Mouse (Mus musculus): Measurements from ENCODE around the gene Tec. TPM values are rescaled to one million over a fixed set of nuclear protein-coding genes. Genes with fewer than 3 reads are reported as not detected.

Gene Tec
- polyA plus RNA-seq, 1 experiment from 2014 or later: 7.9 TPM

GRCm38 (mm10) chr5:72816491-72816890 is 51.8 kb downstream of the Tec start:
- Histone ChIP-seq H3K27ac (replicated peaks; ENCODE audit: low read depth, low read length) (no peak overlapping the region), H3K4me2 (ENCODE audit: low read depth, low read length) (no peak overlapping the region), H3K4me3 (ENCODE audit: low read depth, low read length) (no peak overlapping the region), H3K4me1 (ENCODE audit: control insufficient read depth, insufficient read depth, low read length) (peaks cover 8% of the 10 kb centered on the region; the same call in 1 of the 2 replicates), H3K36me3 (ENCODE audit: control insufficient read depth, insufficient read depth, low read length) (no peaks in the 10 kb centered on the region), H3K9me3 (ENCODE audit: control insufficient read depth, low read length) (no peaks in the 10 kb centered on the region), H3K27me3 (replicated peaks; ENCODE audit: control insufficient read depth, insufficient read depth, low read length) (no peaks in the 10 kb centered on the region), H3K9ac (ENCODE audit: low read depth, low read length) (no peak overlapping the region)
- WGBS: 18% methylated on average over 2 of the region's 2 CpGs
- ATAC-seq (ENCODE audit: low read depth): peak; percentile 67; the same call in 1 of the 2 replicates
- DNase-seq (ENCODE audit: low spot score): no peak

GRCm38 (mm10) chr5:72816046-72816445 is 52.2 kb downstream of the Tec start:
- ATAC-seq (ENCODE audit: low read depth) (no peak), DNase-seq (ENCODE audit: low spot score) (no peak)
- no peak overlapping the region for H3K27ac ChIP-seq (replicated peaks; ENCODE audit: low read depth, low read length)
- no peak overlapping the region for H3K4me2 ChIP-seq (ENCODE audit: low read depth, low read length)
- peaks cover 8% of the 10 kb centered on the region; the same call in 1 of the 2 replicates for H3K4me1 ChIP-seq (ENCODE audit: control insufficient read depth, insufficient read depth, low read length)
- H3K9me3 ChIP-seq (ENCODE audit: control insufficient read depth, low read length): no peaks in the 10 kb centered on the region
- WGBS: 77% methylated on average over 1 of the region's 1 CpGs
- H3K27me3 ChIP-seq (replicated peaks; ENCODE audit: control insufficient read depth, insufficient read depth, low read length): no peaks in the 10 kb centered on the region
- no peak overlapping the region for H3K4me3 ChIP-seq (ENCODE audit: low read depth, low read length)
- no peak overlapping the region for H3K9ac ChIP-seq (ENCODE audit: low read depth, low read length)
- no peaks in the 10 kb centered on the region for H3K36me3 ChIP-seq (ENCODE audit: control insufficient read depth, insufficient read depth, low read length)

- DNase-seq (ENCODE audit: low spot score) (no peak), ATAC-seq (ENCODE audit: low read depth) (no peak)
- Histone ChIP-seq H3K27me3 (replicated peaks; ENCODE audit: control insufficient read depth, insufficient read depth, low read length) (no peaks in the 10 kb centered on the region), H3K27ac (replicated peaks; ENCODE audit: low read depth, low read length) (no peak overlapping the region), H3K9me3 (ENCODE audit: control insufficient read depth, low read length) (no peaks in the 10 kb centered on the region), H3K4me1 (ENCODE audit: control insufficient read depth, insufficient read depth, low read length) (peaks cover 8% of the 10 kb centered on the region; the same call in 1 of the 2 replicates), H3K4me3 (ENCODE audit: low read depth, low read length) (no peak overlapping the region), H3K36me3 (ENCODE audit: control insufficient read depth, insufficient read depth, low read length) (no peaks in the 10 kb centered on the region), H3K9ac (ENCODE audit: low read depth, low read length) (no peak overlapping the region), H3K4me2 (ENCODE audit: low read depth, low read length) (no peak overlapping the region)
- WGBS: 89% methylated on average over 6 of the region's 6 CpGs
Observed at GRCm38 (mm10) chr5:72815361-72815760, 52.9 kb downstream of the Tec start.

- Histone ChIP-seq H3K27me3 (replicated peaks; ENCODE audit: control insufficient read depth, insufficient read depth, low read length) (no peaks in the 10 kb centered on the region), H3K4me2 (ENCODE audit: low read depth, low read length) (no peak overlapping the region), H3K9ac (ENCODE audit: low read depth, low read length) (no peak overlapping the region), H3K4me3 (ENCODE audit: low read depth, low read length) (no peak overlapping the region), H3K36me3 (ENCODE audit: control insufficient read depth, insufficient read depth, low read length) (no peaks in the 10 kb centered on the region), H3K27ac (replicated peaks; ENCODE audit: low read depth, low read length) (no peak overlapping the region), H3K4me1 (ENCODE audit: control insufficient read depth, insufficient read depth, low read length) (peaks cover 12% of the 10 kb centered on the region), H3K9me3 (ENCODE audit: control insufficient read depth, low read length) (no peaks in the 10 kb centered on the region; the same call in 1 of the 2 replicates)
- ATAC-seq (ENCODE audit: low read depth) (no peak), DNase-seq (ENCODE audit: low spot score) (no peak)
- 81% methylated on average over 5 of the region's 5 CpGs for WGBS
Observed at GRCm38 (mm10) chr5:72814072-72814471, 54.2 kb downstream of the Tec start.

DNA sequence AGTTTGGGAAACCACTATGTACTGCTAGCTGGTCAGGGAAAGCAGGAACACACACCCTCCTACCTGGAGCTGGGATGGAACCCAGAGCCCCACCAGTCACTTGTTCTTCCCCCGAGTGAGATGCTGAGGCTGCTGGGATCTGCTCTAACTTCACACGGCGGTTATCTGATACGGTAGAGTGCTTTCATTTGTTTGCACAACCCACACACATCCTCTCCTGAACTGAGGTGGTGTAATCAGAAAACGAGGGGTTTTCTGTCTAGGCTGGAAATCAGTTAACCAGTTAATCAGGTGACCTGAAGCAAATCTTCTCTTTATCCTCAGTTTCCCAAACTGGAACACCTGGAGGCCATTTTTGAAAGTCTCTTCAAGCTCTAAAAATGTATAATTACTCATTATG is 55.4 kb downstream of the Tec start:
- H3K9ac ChIP-seq (ENCODE audit: low read depth, low read length): no peak overlapping the region
- H3K4me2 ChIP-seq (ENCODE audit: low read depth, low read length): no peak overlapping the region
- peaks cover 19% of the 10 kb centered on the region for H3K4me1 ChIP-seq (ENCODE audit: control insufficient read depth, insufficient read depth, low read length)
- 39% methylated on average over 5 of the region's 5 CpGs for WGBS
- no peaks in the 10 kb centered on the region for H3K27me3 ChIP-seq (replicated peaks; ENCODE audit: control insufficient read depth, insufficient read depth, low read length)
- no peak for ATAC-seq (ENCODE audit: low read depth)
- no peaks in the 10 kb centered on the region; the same call in 1 of the 2 replicates for H3K9me3 ChIP-seq (ENCODE audit: control insufficient read depth, low read length)
- H3K27ac ChIP-seq (replicated peaks; ENCODE audit: low read depth, low read length): no peak overlapping the region
- H3K36me3 ChIP-seq (ENCODE audit: control insufficient read depth, insufficient read depth, low read length): no peaks in the 10 kb centered on the region
- H3K4me3 ChIP-seq (ENCODE audit: low read depth, low read length): no peak overlapping the region
- DNase-seq (ENCODE audit: low spot score): no peak

DNA sequence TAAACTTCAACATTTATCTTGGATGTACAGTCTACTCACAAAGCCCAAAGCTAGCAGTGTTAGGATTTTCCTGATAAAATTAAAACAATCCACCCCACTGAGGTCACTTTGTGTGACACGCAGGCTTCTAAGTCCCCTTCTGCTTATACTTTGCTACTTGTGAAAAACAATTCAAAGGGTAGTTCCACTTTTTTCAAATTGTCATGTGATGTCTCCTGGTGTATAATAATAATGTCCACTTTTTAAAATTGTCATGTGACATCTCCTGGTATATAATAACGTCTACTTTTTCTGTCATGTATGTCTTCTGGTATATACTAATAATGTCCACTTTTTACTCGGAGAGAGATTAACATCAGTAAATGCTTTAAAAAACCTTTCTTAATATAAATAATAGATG is 56.0 kb downstream of the Tec start:
- H3K9me3 ChIP-seq (ENCODE audit: control insufficient read depth, low read length): no peaks in the 10 kb centered on the region; the same call in 1 of the 2 replicates
- no peak overlapping the region for H3K9ac ChIP-seq (ENCODE audit: low read depth, low read length)
- WGBS: 82% methylated on average over 3 of the region's 3 CpGs

GRCm38 (mm10) chr5:72811397-72811796 is 56.9 kb downstream of the Tec start:
- DNase-seq (ENCODE audit: low spot score) (no peak), ATAC-seq (ENCODE audit: low read depth) (no peak)
- Histone ChIP-seq H3K9ac (ENCODE audit: low read depth, low read length) (no peak overlapping the region), H3K4me3 (ENCODE audit: low read depth, low read length) (no peak overlapping the region), H3K4me2 (ENCODE audit: low read depth, low read length) (no peak overlapping the region), H3K27ac (replicated peaks; ENCODE audit: low read depth, low read length) (no peak overlapping the region), H3K9me3 (ENCODE audit: control insufficient read depth, low read length) (no peaks in the 10 kb centered on the region; the same call in 1 of the 2 replicates), H3K4me1 (ENCODE audit: control insufficient read depth, insufficient read depth, low read length) (peaks cover 14% of the 10 kb centered on the region), H3K36me3 (ENCODE audit: control insufficient read depth, insufficient read depth, low read length) (no peaks in the 10 kb centered on the region), H3K27me3 (replicated peaks; ENCODE audit: control insufficient read depth, insufficient read depth, low read length) (no peaks in the 10 kb centered on the region)
- 75% methylated on average over 3 of the region's 3 CpGs for WGBS

More for the DNA sequence above, 56.0 kb downstream of the Tec start:
- Histone ChIP-seq H3K4me1 (ENCODE audit: control insufficient read depth, insufficient read depth, low read length) (peaks cover 17% of the 10 kb centered on the region), H3K27me3 (replicated peaks; ENCODE audit: control insufficient read depth, insufficient read depth, low read length) (no peaks in the 10 kb centered on the region), H3K4me2 (ENCODE audit: low read depth, low read length) (no peak overlapping the region), H3K27ac (replicated peaks; ENCODE audit: low read depth, low read length) (no peak overlapping the region), H3K36me3 (ENCODE audit: control insufficient read depth, insufficient read depth, low read length) (no peaks in the 10 kb centered on the region), H3K4me3 (ENCODE audit: low read depth, low read length) (no peak overlapping the region)
- no peak for ATAC-seq (ENCODE audit: low read depth)
- no peak for DNase-seq (ENCODE audit: low spot score)

DNA sequence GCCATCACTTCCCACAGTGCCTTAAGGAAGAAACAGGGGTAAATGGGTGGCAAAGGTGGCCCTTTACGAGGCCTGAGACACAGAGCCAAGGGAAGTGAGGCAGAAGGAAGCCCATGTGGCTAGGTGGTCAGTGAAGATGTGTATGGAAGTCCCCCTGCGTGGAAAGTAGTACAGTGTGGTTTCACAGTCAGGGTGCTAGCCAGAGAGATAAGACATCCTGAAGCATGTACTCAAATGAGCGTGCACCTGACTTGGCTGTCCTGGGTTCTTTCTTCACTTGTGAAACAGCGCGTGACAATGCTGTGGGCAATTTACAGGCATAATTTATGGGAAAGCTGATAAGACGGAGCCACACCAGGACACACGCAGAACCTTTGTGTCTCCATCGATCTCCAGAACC is 57.3 kb downstream of the Tec start:
- WGBS: 84% methylated on average over 8 of the region's 8 CpGs
- no peak overlapping the region for H3K4me3 ChIP-seq (ENCODE audit: low read depth, low read length)
- H3K9ac ChIP-seq (ENCODE audit: low read depth, low read length): no peak overlapping the region
- ATAC-seq (ENCODE audit: low read depth) (no peak), DNase-seq (ENCODE audit: low spot score) (no peak)
- H3K27ac ChIP-seq (replicated peaks; ENCODE audit: low read depth, low read length): no peak overlapping the region
- no peak overlapping the region for H3K4me2 ChIP-seq (ENCODE audit: low read depth, low read length)
- peaks cover 14% of the 10 kb centered on the region for H3K4me1 ChIP-seq (ENCODE audit: control insufficient read depth, insufficient read depth, low read length)
- no peaks in the 10 kb centered on the region for H3K27me3 ChIP-seq (replicated peaks; ENCODE audit: control insufficient read depth, insufficient read depth, low read length)
- H3K36me3 ChIP-seq (ENCODE audit: control insufficient read depth, insufficient read depth, low read length): no peaks in the 10 kb centered on the region
- H3K9me3 ChIP-seq (ENCODE audit: control insufficient read depth, low read length): no peaks in the 10 kb centered on the region; the same call in 1 of the 2 replicates

GRCm38 (mm10) chr5:72809480-72809879 is 58.8 kb downstream of the Tec start:
- Histone ChIP-seq H3K27ac (replicated peaks; ENCODE audit: low read depth, low read length) (peak overlapping the region; percentile 69), H3K4me2 (ENCODE audit: low read depth, low read length) (no peak overlapping the region), H3K36me3 (ENCODE audit: control insufficient read depth, insufficient read depth, low read length) (no peaks in the 10 kb centered on the region), H3K4me1 (ENCODE audit: control insufficient read depth, insufficient read depth, low read length) (peaks cover 14% of the 10 kb centered on the region), H3K9me3 (ENCODE audit: control insufficient read depth, low read length) (no peaks in the 10 kb centered on the region; the same call in 1 of the 2 replicates), H3K27me3 (replicated peaks; ENCODE audit: control insufficient read depth, insufficient read depth, low read length) (no peaks in the 10 kb centered on the region), H3K4me3 (ENCODE audit: low read depth, low read length) (no peak overlapping the region), H3K9ac (ENCODE audit: low read depth, low read length) (no peak overlapping the region)
- 80% methylated on average over 2 of the region's 2 CpGs for WGBS
- no peak for DNase-seq (ENCODE audit: low spot score)
- ATAC-seq (ENCODE audit: low read depth): no peak
